Mouse (Mus musculus) bone marrow, adult 2 months (tissue): ENCODE data around the gene Slc39a3.

Experiments
- CTCF ChIP-seq: fragments of 200-500 bp; IDR thresholded peaks from 2 replicates; pipeline ENCODE4 v1.5.1; 2011; ENCODE audit warnings: low read length, control low read depth; ENCODE audit not compliant: control insufficient read depth, insufficient read depth
- POLR2A ChIP-seq: fragments of 200-500 bp; IDR thresholded peaks from 2 replicates; pipeline ENCODE4 v1.6.1; 2011; ENCODE audit warnings: low read depth, mild to moderate bottlenecking, control low read depth, low read length, borderline replicate concordance; ENCODE audit not compliant: control insufficient read depth

DNA sequence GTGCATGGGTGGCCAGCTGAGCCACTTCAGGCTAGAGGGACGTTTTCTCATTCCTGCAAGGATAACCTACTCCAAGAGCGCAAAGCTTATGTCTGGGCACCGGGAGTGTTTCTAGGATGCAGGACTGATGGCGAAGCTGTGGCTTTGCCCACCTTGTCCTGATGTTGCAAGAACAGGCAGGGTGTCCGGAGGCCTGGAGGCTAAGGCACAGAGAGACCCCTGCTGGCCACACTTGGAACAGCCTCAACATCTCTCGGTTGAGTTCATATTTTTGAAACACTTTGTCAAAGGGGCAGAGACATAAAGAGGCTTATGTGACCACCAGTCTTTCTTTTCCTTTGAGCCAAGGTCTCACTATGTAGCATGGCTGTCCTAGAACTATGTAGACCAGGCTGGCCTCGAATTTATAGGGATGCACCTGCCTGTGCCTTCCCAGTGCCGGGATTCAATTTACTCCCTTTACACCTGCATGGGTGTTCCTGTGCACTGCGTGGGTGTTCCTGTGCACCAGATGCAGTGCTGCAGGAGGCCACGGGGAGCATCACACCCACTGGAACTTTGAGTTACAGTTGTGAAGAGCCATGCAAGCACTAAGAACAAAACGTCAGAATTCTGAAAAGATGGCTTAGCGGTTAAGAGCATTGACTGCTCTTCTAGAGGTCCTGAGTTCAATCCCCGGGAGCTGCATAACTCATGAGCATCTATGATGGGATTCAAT, 4.4 kb upstream of the Slc39a3 start:
- TF ChIP-seq POLR2A (no peak), CTCF (peak; percentile 84)
